Mouse (Mus musculus): ENCODE results near the gene Fbn1. TPM values are rescaled to one million over a fixed set of nuclear protein-coding genes. Genes with fewer than 3 reads are reported as not detected.
"Not testable (repeated sequence)": the region's sequence is repeated elsewhere in the genome, so short reads cannot be mapped to it uniquely, and the experiment has no call there.

Fbn1 gene
- polyA plus RNA-seq, 1 experiment = 21.4 TPM

- Histone ChIP-seq H3K27ac (replicated peaks; ENCODE audit: low read depth, low read length) (no peak overlapping the region), H3K4me3 (ENCODE audit: insufficient read depth, low read depth, low read length) (no peak overlapping the region), H3K4me1 (ENCODE audit: control insufficient read depth, insufficient read depth, insufficient read length, low read length) (peaks cover 2% of the 10 kb centered on the region; the same call in 1 of the 2 replicates)
These were observed 205.7 kb downstream of the Fbn1 start for GRCm38 (mm10) chr2:125301877-125302624.

DNA sequence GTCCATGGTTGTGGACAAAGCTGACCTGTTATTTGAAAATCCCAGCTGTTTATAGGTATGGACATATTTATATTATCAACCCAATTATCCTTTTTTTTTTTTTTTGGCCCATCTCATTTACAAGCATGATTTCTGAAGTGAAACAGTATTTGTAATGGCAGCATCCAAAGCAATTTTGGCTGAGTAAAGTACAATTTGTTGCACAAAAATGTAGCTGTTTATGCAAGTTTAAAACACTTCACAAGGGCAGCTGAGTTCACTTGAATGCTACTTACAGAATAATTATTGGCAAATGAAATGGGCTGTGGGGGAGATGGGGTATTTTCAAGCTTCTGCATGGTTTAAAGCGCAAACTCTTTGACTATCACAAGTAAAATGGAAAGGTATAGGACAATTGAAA lies 209.0 kb downstream of the Fbn1 start:
- no peak overlapping the region for H3K27ac ChIP-seq (replicated peaks; ENCODE audit: low read depth, low read length)
- peaks cover 1% of the 10 kb centered on the region; the same call in 1 of the 2 replicates for H3K4me1 ChIP-seq (ENCODE audit: control insufficient read depth, insufficient read depth, insufficient read length, low read length)
- H3K4me3 ChIP-seq (ENCODE audit: insufficient read depth, low read depth, low read length) = no peak overlapping the region

DNA sequence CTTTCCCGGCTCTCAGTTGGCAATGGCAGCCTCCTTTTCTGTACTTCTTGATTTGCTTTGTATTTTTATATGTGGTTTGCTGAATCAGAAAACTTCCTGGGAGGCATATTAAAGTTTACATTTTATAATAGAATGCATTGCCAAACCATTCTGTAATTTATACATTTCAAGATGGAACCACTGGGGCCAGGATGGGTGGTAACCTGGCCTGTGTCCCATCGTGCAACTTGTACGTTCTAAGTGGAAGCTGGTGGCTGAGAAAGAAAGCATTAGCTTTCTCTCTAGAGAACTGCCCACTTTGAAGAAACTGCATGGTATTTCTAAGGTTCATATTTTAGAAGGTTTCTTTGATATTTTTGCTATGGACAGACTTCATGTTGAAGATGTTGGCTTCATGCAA lies 212.3 kb downstream of the Fbn1 start:
- peaks cover 3% of the 10 kb centered on the region; the same call in 1 of the 2 replicates for H3K4me1 ChIP-seq (ENCODE audit: control insufficient read depth, insufficient read depth, insufficient read length, low read length)
- H3K4me3 ChIP-seq (ENCODE audit: insufficient read depth, low read depth, low read length) = no peak overlapping the region
- H3K27ac ChIP-seq (replicated peaks; ENCODE audit: low read depth, low read length) = no peak overlapping the region

GRCm38 (mm10) chr2:125293969-125294491 lies 213.8 kb downstream of the Fbn1 start:
- Histone ChIP-seq H3K4me3 (ENCODE audit: insufficient read depth, low read depth, low read length) (no peak overlapping the region), H3K27ac (replicated peaks; ENCODE audit: low read depth, low read length) (no peak overlapping the region), H3K4me1 (ENCODE audit: control insufficient read depth, insufficient read depth, insufficient read length, low read length) (peaks cover 3% of the 10 kb centered on the region; the same call in 1 of the 2 replicates)

GRCm38 (mm10) chr2:125292616-125293015 lies 215.2 kb downstream of the Fbn1 start:
- Histone ChIP-seq H3K27ac (replicated peaks; ENCODE audit: low read depth, low read length) (no peak overlapping the region), H3K4me1 (ENCODE audit: control insufficient read depth, insufficient read depth, insufficient read length, low read length) (peaks cover 3% of the 10 kb centered on the region; the same call in 1 of the 2 replicates), H3K4me3 (ENCODE audit: insufficient read depth, low read depth, low read length) (no peak overlapping the region)

DNA sequence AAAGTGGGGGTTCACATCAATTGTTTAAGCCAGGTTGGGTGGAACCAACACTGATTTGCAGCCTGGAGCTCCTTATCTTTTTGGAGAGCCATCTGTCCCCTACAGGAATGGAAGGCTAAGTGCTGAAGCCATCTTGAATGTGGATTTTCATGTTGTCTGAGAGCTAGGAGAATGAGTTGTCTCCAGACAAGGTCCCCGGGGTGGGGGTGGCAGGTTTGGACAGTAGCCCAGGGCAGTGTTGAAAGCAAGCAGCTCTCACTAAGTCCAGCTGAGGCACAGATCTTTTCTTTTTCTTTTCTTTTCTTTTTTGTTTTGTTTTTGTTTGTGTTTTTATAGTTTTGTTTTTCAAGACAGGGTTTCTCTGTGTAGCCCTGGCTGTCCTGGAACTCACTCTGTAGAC lies 216.7 kb downstream of the Fbn1 start:
- peaks cover 3% of the 10 kb centered on the region; the same call in 1 of the 2 replicates for H3K4me1 ChIP-seq (ENCODE audit: control insufficient read depth, insufficient read depth, insufficient read length, low read length)
- no peak overlapping the region for H3K4me3 ChIP-seq (ENCODE audit: insufficient read depth, low read depth, low read length)
- H3K27ac ChIP-seq (replicated peaks; ENCODE audit: low read depth, low read length) = no peak overlapping the region

DNA sequence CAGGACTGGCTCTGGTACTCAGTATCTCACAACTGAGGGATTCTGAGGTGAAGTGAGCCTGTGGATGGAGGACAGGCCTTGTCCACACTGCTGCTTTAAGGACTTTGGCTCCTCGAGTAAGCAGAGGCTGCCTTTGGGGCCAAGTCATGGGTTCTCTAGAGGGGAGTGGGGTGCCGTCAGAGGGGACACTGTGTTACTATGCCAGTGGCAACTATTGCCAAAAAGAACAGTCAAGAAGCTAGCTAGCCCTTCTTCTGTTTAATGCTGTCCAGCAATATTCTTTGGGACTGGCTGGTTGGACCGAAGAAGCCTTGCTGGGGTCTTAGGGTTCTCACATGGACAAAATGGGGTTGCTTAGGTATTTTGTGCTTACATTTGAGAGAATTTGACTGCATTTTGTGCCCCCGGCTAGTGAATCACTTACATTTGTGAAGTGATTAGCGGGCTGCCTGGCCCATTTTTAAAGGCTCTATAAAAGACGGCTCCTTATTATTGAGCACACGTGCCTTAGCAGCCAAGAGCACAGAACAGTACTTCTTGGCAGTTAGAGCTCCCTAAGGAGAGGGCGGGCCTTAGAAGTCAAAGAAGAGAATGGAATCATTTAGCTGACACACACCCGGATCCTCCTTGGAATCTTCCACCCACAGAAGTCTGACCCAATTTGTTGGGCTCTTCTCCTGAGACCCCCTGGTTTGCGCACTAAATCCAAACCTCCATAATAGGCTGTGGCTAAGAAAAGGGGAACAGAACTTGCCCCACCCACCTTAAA lies 217.4 kb downstream of the Fbn1 start:
- Histone ChIP-seq H3K27ac (replicated peaks; ENCODE audit: low read depth, low read length) (no peak overlapping the region), H3K4me1 (ENCODE audit: control insufficient read depth, insufficient read depth, insufficient read length, low read length) (peaks cover 3% of the 10 kb centered on the region; the same call in 1 of the 2 replicates), H3K4me3 (ENCODE audit: insufficient read depth, low read depth, low read length) (no peak overlapping the region)

- Histone ChIP-seq H3K4me3 (ENCODE audit: insufficient read depth, low read depth, low read length) (no peak overlapping the region), H3K4me1 (ENCODE audit: control insufficient read depth, insufficient read depth, insufficient read length, low read length) (peaks cover 2% of the 10 kb centered on the region; the same call in 1 of the 2 replicates), H3K27ac (replicated peaks; ENCODE audit: low read depth, low read length) (no peak overlapping the region)
These were observed 222.0 kb downstream of the Fbn1 start for GRCm38 (mm10) chr2:125285777-125286176.

GRCm38 (mm10) chr2:125282334-125283206 lies 225.2 kb downstream of the Fbn1 start:
- Histone ChIP-seq H3K4me1 (ENCODE audit: control insufficient read depth, insufficient read depth, insufficient read length, low read length) (0 out of 2 replicates have a peak, but pooled peaks cover 3% of the 10 kb centered on the region), H3K27ac (replicated peaks; ENCODE audit: low read depth, low read length) (no peak overlapping the region), H3K4me3 (ENCODE audit: insufficient read depth, low read depth, low read length) (no peak overlapping the region)

GRCm38 (mm10) chr2:125279995-125280394 lies 227.8 kb downstream of the Fbn1 start:
- not testable (repeated sequence) for H3K27ac ChIP-seq (replicated peaks; ENCODE audit: low read depth, low read length); H3K4me1 ChIP-seq (ENCODE audit: control insufficient read depth, insufficient read depth, insufficient read length, low read length); H3K4me3 ChIP-seq (ENCODE audit: insufficient read depth, low read depth, low read length)

- 0 out of 2 replicates have a peak, but pooled peaks cover 3% of the 10 kb centered on the region for H3K4me1 ChIP-seq (ENCODE audit: control insufficient read depth, insufficient read depth, insufficient read length, low read length)
- no peak overlapping the region for H3K4me3 ChIP-seq (ENCODE audit: insufficient read depth, low read depth, low read length)
- H3K27ac ChIP-seq (replicated peaks; ENCODE audit: low read depth, low read length) = no peak overlapping the region
These were observed 229.3 kb downstream of the Fbn1 start for GRCm38 (mm10) chr2:125278474-125278873.

DNA sequence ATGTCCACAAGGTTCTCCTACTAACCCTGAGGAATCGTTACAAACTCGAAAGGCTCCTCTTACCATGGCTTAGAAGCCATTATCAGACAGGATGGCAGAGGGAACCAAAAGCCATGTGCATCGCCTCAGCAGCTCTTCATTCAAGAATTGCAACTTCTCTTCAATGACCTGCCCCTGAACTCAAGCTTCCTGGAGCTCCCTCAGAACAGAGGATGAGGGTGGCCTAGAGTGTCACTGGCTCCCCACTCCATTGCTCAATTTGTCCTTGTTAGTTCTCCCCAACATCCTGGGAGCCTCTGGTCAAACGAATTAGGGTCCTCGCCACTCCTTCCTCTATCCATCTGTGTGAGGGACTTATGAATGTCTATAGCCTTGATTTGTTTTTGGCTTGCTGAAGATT lies 231.1 kb downstream of the Fbn1 start:
- H3K27ac ChIP-seq (replicated peaks; ENCODE audit: low read depth, low read length) = no peak overlapping the region
- H3K4me1 ChIP-seq (ENCODE audit: control insufficient read depth, insufficient read depth, insufficient read length, low read length) = 0 out of 2 replicates have a peak, but pooled peaks cover 3% of the 10 kb centered on the region
- no peak overlapping the region for H3K4me3 ChIP-seq (ENCODE audit: insufficient read depth, low read depth, low read length)

DNA sequence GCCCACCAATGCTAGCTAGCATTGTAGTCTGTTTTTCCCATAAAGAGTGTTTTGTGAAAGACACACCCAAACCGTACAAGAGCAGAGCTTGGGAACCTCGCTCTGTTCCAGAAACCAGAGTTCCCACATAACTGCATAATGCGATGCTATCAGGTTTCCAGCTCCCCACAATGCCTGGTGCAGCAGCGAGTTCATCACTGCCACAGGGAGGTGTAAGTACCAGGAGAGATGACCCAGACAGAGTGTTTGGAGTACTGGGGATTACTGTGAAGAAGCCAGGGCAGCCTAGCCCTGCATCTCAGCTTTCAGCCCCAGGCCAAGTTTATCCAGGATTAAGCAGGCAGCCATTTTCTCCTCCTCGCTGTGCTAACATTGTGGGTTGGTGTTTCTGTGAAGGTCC lies 232.2 kb downstream of the Fbn1 start:
- H3K4me1 ChIP-seq (ENCODE audit: control insufficient read depth, insufficient read depth, insufficient read length, low read length) = 0 out of 2 replicates have a peak, but pooled peaks cover 3% of the 10 kb centered on the region
- H3K27ac ChIP-seq (replicated peaks; ENCODE audit: low read depth, low read length) = no peak overlapping the region
- H3K4me3 ChIP-seq (ENCODE audit: insufficient read depth, low read depth, low read length) = no peak overlapping the region

DNA sequence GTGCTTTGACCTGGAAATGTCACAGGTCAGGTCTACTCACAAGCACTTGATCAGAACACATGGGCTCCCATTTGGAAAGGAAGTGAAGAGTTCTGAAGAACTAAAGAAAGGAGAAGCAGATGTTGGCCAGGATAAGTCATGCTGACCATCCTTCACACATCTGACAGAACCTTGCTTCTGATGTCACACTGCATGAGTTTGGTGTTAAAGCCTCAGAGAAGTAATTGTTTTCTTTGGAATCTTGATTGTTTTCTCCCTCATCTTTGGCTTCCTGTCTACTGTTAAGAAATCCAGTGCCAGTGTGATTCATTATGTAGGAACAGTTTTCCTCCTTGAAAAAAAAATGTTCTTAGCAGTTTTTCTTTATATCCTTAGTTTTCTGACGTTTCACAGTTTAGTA lies 238.9 kb downstream of the Fbn1 start:
- H3K4me3 ChIP-seq (ENCODE audit: insufficient read depth, low read depth, low read length) = no peak overlapping the region
- H3K4me1 ChIP-seq (ENCODE audit: control insufficient read depth, insufficient read depth, insufficient read length, low read length) = no peaks in the 10 kb centered on the region
- H3K27ac ChIP-seq (replicated peaks; ENCODE audit: low read depth, low read length) = no peak overlapping the region

Data from brown adipose tissue, adult 24 weeks (tissue).